Mouse (Mus musculus) CH12.LX (cell line): ENCODE data around the gene Gm20816. TPM values are rescaled to one million over a fixed set of nuclear protein-coding genes. Genes with fewer than 3 reads are reported as not detected.
"Not testable (repeated sequence)": the region's sequence is repeated elsewhere in the genome, so short reads cannot be mapped to it uniquely, and the experiment has no call there.

ENCODE experiments used
- DNase-seq: peaks from one replicate; pipeline ENCODE4 v3.0.0-alpha.2; 2013; ENCODE audit errors: extremely low read depth
- H3K27ac ChIP-seq: 2 replicates; pipeline ENCODE4 v1.5.1; 2012; ENCODE audit warnings: low read depth, mild to moderate bottlenecking, control low read depth, moderate library complexity; ENCODE audit not compliant: insufficient read depth
- H3K27me3 ChIP-seq: replicated peaks from 2 replicates; pipeline ENCODE3; 2012; ENCODE audit warnings: inconsistent platforms
- H3K36me3 ChIP-seq, 2 experiments: replicated peaks in 1 of 2; 2 replicates each; pipeline versions ENCODE3 to v1.6.1; 2012; ENCODE audit warnings: inconsistent platforms in 1 of 2, low read length in 1 of 2, mild to moderate bottlenecking in 1 of 2, mixed read lengths in 1 of 2, moderate library complexity in 1 of 2; ENCODE audit not compliant: control insufficient read depth in 1 of 2, insufficient read depth in 1 of 2
- H3K4me1 ChIP-seq, 2 experiments: 2 replicates each; pipeline ENCODE4 v1.6.1; 2012; ENCODE audit warnings: inconsistent platforms in 1 of 2, moderate library complexity in 1 of 2; ENCODE audit not compliant: insufficient read depth in 2 of 2, control insufficient read depth in 1 of 2
- H3K4me2 ChIP-seq: 2 replicates; pipeline ENCODE4 v1.6.1; 2012; ENCODE audit warnings: low read depth, mild to moderate bottlenecking, control low read depth; ENCODE audit not compliant: poor library complexity, insufficient read depth, severe bottlenecking
- H3K4me3 ChIP-seq, 3 experiments: fragments of 150-350 bp in 1 of 3; sonication (generic) in 1 of 3; replicated peaks in 1 of 3; 2 replicates each; pipeline versions ENCODE3 to v1.5.1; 2011 to 2012; ENCODE audit warnings: low read depth in 2 of 3, low read length in 2 of 3, mild to moderate bottlenecking in 2 of 3, moderate library complexity in 2 of 3, control low read depth in 1 of 3, improper control_type of control experiment in 1 of 3, inconsistent platforms in 1 of 3, mixed read lengths in 1 of 3; ENCODE audit not compliant: poor library complexity in 1 of 3
- H3K79me2 ChIP-seq: replicated peaks from 2 replicates; pipeline ENCODE4 v1.6.1; 2012; ENCODE audit warnings: mild to moderate bottlenecking, moderate library complexity; ENCODE audit not compliant: control insufficient read depth, poor library complexity, insufficient read depth, severe bottlenecking; ENCODE audit errors: extremely low read depth
- H3K9ac ChIP-seq: 2 replicates; pipeline ENCODE4 v1.6.1; 2012; ENCODE audit warnings: low read depth, mild to moderate bottlenecking, control low read depth, moderate library complexity; ENCODE audit not compliant: insufficient read depth
- H3K9me3 ChIP-seq: replicated peaks from 2 replicates; pipeline ENCODE3; 2012; ENCODE audit warnings: low read length, inconsistent platforms, mixed read lengths
- dilution Hi-C: fragments of 300-500 bp; cut with MboI; formaldehyde crosslinking; loops from 2 replicates; pipeline ENCODE4 v1.14.3; 2020; ENCODE audit warnings: low sequenced_read_pairs; ENCODE audit not compliant: extremely low pct_unique_long_range_greater_than_20kb, extremely low pct_ligation_motif_present
- in situ Hi-C: fragments of 300-500 bp; cut with MboI; formaldehyde crosslinking; loops from 3 replicates; pipeline ENCODE4 v1.14.3; 2019; ENCODE audit warnings: low sequenced_read_pairs, low pct_ligation_motif_present, low pct_unique_long_range_greater_than_20kb, mixed read lengths
- polyA plus RNA-seq: library from polyadenylated mRNA; unstranded; fragments of >175 nt; gene quantifications from 2 replicates; pipeline ENCODE4 v1.2.1, GENCODE M21; 2012; ENCODE audit warnings: low read depth; ENCODE audit not compliant: insufficient read length
- total RNA-seq, 2 experiments: library from RNA; depleted of rRNA; stranded (reverse); fragments of 300-350 nt in 1 of 2; fragments of >200 nt in 1 of 2; gene quantifications; 2 replicates each; pipeline ENCODE4 v1.2.3; 2012 to 2014

The Gm20816 gene
- total RNA-seq (2012; rRNA removed): not detected in 2 replicates
- not detected in 2 replicates for total RNA-seq (2014; rRNA removed)
- not detected in 2 replicates for polyA plus RNA-seq

DNA sequence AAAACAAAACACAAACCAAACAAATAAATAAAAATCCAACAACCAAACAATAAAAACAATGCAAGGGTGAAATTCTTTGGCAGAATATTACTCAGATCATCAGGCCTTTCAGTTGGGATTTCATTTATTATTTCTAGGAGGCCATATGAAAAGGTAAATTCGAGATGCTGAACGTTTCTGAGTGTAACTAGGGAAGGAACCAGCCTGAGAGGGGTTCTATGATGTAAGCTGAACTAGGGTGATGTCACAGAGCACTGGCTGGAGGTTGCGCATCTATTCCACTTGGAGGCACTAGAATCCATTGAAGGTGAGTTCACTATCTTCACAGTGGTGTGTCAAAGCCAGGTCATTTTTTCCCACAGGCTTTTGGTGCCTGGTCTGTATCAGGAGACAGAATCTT is at the start of gene Gm20816:
TSS of gene Gm20816 (plus strand) at position 301 of the 400 bp plus-strand sequence.
- in situ Hi-C loops, dilution Hi-C loops, H3K4me3 ChIP-seq, H3K27ac ChIP-seq, H3K36me3 ChIP-seq, H3K9ac ChIP-seq, H3K27me3 ChIP-seq, H3K79me2 ChIP-seq, H3K4me2 ChIP-seq, H3K4me1 ChIP-seq, DNase-seq, H3K9me3 ChIP-seq: not testable (repeated sequence)

Other genes with a start within 250 kb of the Gm20816 start
- not detected in 2 replicates for gene Gm20937, start 243.1 kb upstream of the Gm20816 start, total RNA-seq (2012; rRNA removed)
- not detected in 2 replicates for gene Gm20937, start 243.1 kb upstream of the Gm20816 start, total RNA-seq (2014; rRNA removed)
- gene Gm20937, start 243.1 kb upstream of the Gm20816 start, polyA plus RNA-seq: not detected in 2 replicates